Mouse (Mus musculus) ES-E14 (cell line): Measurements from ENCODE around the gene Synrg. TPM values are rescaled to one million over a fixed set of nuclear protein-coding genes. Genes with fewer than 3 reads are reported as not detected.

Source experiments
- DNase-seq: peaks from one replicate; pipeline ENCODE4 v3.0.0-alpha.2; 2013; ENCODE audit warnings: low read depth, low spot score
- H3K27ac ChIP-seq: 2 replicates; pipeline ENCODE4 v1.5.1; 2012; ENCODE audit warnings: low read depth, mild to moderate bottlenecking, low read length, moderate library complexity, mixed read lengths; ENCODE audit not compliant: poor library complexity, insufficient read depth, severe bottlenecking
- H3K36me3 ChIP-seq: 2 replicates; pipeline ENCODE4 v1.6.1; 2012; ENCODE audit warnings: mild to moderate bottlenecking, low read length, moderate library complexity, mixed read lengths; ENCODE audit not compliant: control insufficient read depth, poor library complexity, insufficient read depth, severe bottlenecking
- H3K4me1 ChIP-seq, 2 experiments: fragments of 150-350 bp in 1 of 2; sonication (generic) in 1 of 2; 2 replicates each; pipeline ENCODE4 v1.6.1; 2012; ENCODE audit warnings: low read length in 2 of 2, mild to moderate bottlenecking in 1 of 2, mixed read lengths in 1 of 2; ENCODE audit not compliant: control insufficient read depth in 2 of 2, insufficient read depth in 2 of 2, poor library complexity in 1 of 2
- H3K4me3 ChIP-seq, 2 experiments: fragments of 150-350 bp in 1 of 2; sonication (generic) in 1 of 2; 2 replicates each; pipeline ENCODE4 v1.5.1; 2012; ENCODE audit warnings: low read length in 2 of 2, low read depth in 1 of 2, mild to moderate bottlenecking in 1 of 2, mixed read lengths in 1 of 2; ENCODE audit not compliant: insufficient read depth in 1 of 2, poor library complexity in 1 of 2, severe bottlenecking in 1 of 2
- H3K9ac ChIP-seq: 2 replicates; pipeline ENCODE4 v1.6.1; 2012; ENCODE audit warnings: low read depth, mild to moderate bottlenecking, low read length, mixed read lengths; ENCODE audit not compliant: poor library complexity, insufficient read depth, severe bottlenecking
- H3K9me3 ChIP-seq: fragments of 150-350 bp; sonication (generic); 2 replicates; pipeline ENCODE4 v1.6.1; 2012; ENCODE audit warnings: low read depth, mild to moderate bottlenecking, low read length; ENCODE audit not compliant: control insufficient read depth, insufficient read depth
- CHD2 ChIP-seq: IDR thresholded peaks from 2 replicates; pipeline ENCODE4 v1.6.1; 2014; ENCODE audit warnings: mild to moderate bottlenecking, low read depth, low read length, inconsistent platforms
- HCFC1 ChIP-seq: IDR thresholded peaks from 2 replicates; pipeline ENCODE4 v1.6.1; 2012; ENCODE audit warnings: low read length, inconsistent platforms, borderline replicate concordance; ENCODE audit not compliant: insufficient read depth
- MAFK ChIP-seq: IDR thresholded peaks from 2 replicates; pipeline ENCODE4 v1.6.1; 2014; ENCODE audit warnings: mild to moderate bottlenecking, low read depth, low read length, inconsistent platforms; ENCODE audit not compliant: insufficient read depth
- ZC3H11A ChIP-seq: IDR thresholded peaks from 2 replicates; pipeline ENCODE4 v1.6.1; 2012; ENCODE audit warnings: low read depth, mild to moderate bottlenecking, inconsistent platforms, low read length, borderline replicate concordance
- ZNF384 ChIP-seq: IDR thresholded peaks from 2 replicates; pipeline ENCODE4 v1.6.1; 2012; ENCODE audit warnings: low read depth, low read length, inconsistent platforms
- in situ Hi-C, 2 experiments: fragments of 600-800 bp; cut with MboI; formaldehyde crosslinking; loops; one replicate each; pipeline ENCODE4 v1.15.1; 2025; ENCODE audit warnings: low sequenced_read_pairs in 2 of 2, inconsistent platforms in 1 of 2; ENCODE audit not compliant: unreplicated experiment in 2 of 2
- total RNA-seq: library from RNA; depleted of rRNA; stranded (reverse); fragments of 300-350 nt; gene quantifications from 2 replicates; pipeline ENCODE4 v1.2.3, GENCODE M21; 2012

Gene Synrg
- total RNA-seq, 1 experiment = 10.8 TPM

DNA sequence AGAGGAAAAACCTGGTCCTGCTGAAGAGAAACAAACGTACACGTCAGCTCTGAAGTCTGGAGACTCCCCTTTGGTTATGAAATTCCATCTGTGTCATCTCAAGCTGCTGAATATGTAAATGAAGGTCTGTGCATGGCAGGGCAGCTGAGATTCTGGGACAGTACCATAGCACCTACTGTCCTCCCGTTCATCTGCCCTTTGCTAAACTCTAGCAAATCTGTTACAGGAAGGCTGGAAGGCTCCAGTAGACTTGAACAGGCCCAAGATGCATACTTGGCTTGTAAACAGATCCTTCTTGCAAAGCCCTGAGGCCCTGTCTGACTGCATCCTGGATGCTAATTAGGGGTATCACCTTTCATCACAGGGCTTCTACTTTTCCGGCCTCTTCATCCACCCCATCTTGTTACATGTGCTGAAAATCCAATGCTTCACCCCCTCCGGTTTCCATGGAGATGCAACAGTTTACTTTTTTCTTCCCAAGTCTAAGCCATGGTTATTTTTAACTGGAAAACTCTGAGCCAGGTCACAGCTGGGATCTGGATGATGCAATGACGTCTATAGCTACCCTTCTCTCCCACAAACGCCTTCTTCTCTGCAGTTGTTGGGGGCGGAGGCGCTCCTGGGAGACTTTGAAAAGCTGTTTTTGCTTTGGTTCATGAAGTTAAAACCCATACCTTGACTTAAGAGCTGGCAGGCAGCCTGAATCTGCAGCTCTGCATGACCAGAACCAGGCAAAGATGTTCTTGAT is 108.8 kb downstream of the Synrg start:
- in situ Hi-C loops = no loop called here
- no peak for TF ChIP-seq ZNF384
- no peak for TF ChIP-seq MAFK
- TF ChIP-seq CHD2 = no peak
- no peak for TF ChIP-seq ZC3H11A
- TF ChIP-seq HCFC1 = no peak
- Histone ChIP-seq H3K4me3 (no peak overlapping the region), H3K9ac (no peak overlapping the region), H3K36me3 (no peaks in the 10 kb centered on the region; the same call in 1 of the 2 replicates), H3K27ac (no peak overlapping the region), H3K4me1 (peaks cover 4 to 7% of the 10 kb centered on the region in 2 experiments; a peak in 2 of 4 replicates), H3K9me3 (no peaks in the 10 kb centered on the region)
- no peak for DNase-seq

DNA sequence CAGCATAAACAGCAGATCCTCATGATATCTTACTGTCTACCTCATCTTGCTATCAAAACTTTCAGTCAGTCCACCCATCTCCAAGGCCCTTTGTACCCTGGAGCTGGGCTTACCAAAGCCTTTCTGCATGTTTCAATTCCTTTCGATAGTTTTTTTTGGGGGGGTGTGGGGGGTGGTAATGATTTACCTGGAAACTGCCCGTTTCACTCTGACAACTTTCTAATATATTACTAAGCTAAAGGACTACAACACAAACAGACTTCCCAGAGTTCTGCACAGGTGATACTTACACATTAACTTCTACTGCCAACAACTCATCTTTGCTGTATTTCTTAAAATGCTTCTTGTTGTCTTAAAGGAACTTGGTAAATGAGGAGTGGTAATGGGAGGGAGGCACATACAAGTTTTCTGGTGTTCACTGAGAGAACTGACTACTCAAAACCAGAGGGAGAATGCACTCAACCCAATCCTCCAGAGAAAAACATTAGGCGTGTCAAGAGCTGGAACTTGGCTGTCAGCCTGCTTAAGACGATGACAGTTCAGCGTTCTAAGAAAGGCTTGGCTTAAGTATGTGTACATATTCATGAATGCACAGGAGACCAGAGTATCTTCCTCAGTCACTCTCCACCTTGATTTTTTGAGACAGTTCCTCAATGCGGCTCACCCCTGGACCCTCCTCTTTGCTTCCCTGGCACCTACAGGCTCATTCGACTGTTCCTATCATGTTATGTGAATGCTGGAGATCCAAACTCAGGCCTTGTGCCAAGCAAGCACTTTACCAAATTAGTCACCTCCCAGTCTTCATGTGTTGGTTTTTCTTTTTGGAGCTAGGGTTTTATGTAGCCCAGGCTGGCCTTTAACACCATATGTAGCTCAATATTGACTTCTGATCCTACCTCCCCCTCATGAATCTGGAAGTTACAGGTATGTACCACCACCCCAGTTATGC is 109.9 kb downstream of the Synrg start:
- H3K9me3 ChIP-seq = no peaks in the 10 kb centered on the region
- no peak overlapping the region for H3K27ac ChIP-seq
- TF ChIP-seq HCFC1 = no peak
- TF ChIP-seq MAFK = no peak
- no peak for TF ChIP-seq CHD2
- TF ChIP-seq ZC3H11A = no peak
- TF ChIP-seq ZNF384 = no peak
- peaks cover 0 to 5% of the 10 kb centered on the region in 2 experiments; a peak in 1 of 4 replicates for H3K4me1 ChIP-seq
- H3K4me3 ChIP-seq = no peak overlapping the region
- in situ Hi-C loops = no loop called here
- peaks cover 7% of the 10 kb centered on the region for H3K36me3 ChIP-seq
- H3K9ac ChIP-seq = no peak overlapping the region
- no peak for DNase-seq

DNA sequence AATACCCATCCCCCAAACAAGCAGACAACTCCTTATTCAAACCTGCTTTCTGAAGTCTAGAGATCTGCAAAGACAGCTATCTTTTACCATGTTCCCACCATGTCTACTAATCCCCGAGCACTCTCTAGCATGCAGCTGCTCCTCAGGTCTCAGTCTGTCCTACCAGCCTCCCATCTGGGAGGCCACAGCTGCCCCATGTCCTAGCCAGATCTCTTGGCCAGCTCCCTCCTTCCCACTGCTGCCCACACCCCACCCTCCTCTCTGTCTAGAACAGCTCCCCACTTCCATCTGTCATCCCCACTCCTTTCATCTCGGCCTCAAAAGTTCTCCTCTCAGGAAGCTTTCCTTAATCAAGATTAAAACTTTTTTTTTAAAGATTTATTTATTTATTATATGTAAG is 112.8 kb downstream of the Synrg start:
- no peak overlapping the region for H3K9ac ChIP-seq
- in situ Hi-C loops = no loop called here
- no peak for TF ChIP-seq ZNF384
- TF ChIP-seq HCFC1 = no peak
- TF ChIP-seq MAFK = no peak
- TF ChIP-seq CHD2 = no peak
- no peak for TF ChIP-seq ZC3H11A
- peaks cover 2 to 6% of the 10 kb centered on the region in 2 experiments; a peak in 3 of 4 replicates for H3K4me1 ChIP-seq
- no peaks in the 10 kb centered on the region for H3K9me3 ChIP-seq
- no peak for DNase-seq
- H3K36me3 ChIP-seq = peaks cover 21% of the 10 kb centered on the region
- H3K27ac ChIP-seq = no peak overlapping the region
- H3K4me3 ChIP-seq = no peak overlapping the region

DNA sequence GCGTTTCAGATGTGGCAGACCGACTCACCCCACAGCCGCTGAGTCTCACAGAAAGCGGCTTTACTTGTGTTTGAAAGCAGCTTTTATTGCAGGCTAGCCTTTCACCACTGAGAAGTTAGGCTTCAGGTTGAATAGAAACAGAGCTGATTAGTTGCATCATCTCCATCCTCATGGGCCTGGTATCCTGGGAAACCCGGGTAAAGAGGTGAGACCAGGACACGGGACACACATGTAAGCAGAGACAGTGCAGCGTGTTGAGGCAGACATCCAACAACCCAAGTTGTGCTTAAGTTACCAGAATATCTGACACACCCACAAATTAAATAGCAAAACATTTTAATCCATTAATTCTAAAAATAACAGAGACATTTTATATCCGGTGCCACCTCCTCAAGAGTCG is 114.4 kb downstream of the Synrg start:
- Histone ChIP-seq H3K9me3 (no peaks in the 10 kb centered on the region), H3K27ac (no peak overlapping the region), H3K4me3 (no peak overlapping the region), H3K4me1 (peaks cover 2 to 4% of the 10 kb centered on the region in 2 experiments; a peak in 3 of 4 replicates), H3K9ac (no peak overlapping the region), H3K36me3 (peaks cover 21% of the 10 kb centered on the region)
- in situ Hi-C loops = no loop called here
- TF ChIP-seq ZNF384 = no peak
- TF ChIP-seq ZC3H11A = no peak
- no peak for TF ChIP-seq MAFK
- TF ChIP-seq CHD2 = no peak
- TF ChIP-seq HCFC1 = no peak
- DNase-seq = no peak
